Mouse (Mus musculus): ENCODE results near the gene Fmn2.

Fmn2 gene

GRCm38 (mm10) chr1:174501661-174502030 lies at the start of gene Fmn2:
Fmn2 (plus strand) TSS chr1:174501825.
- DNase-seq = peak; percentile 35

GRCm38 (mm10) chr1:174455100-174455499 lies 46.5 kb upstream of the Fmn2 start:
- DNase-seq = no peak

GRCm38 (mm10) chr1:174465385-174465784 lies 36.2 kb upstream of the Fmn2 start:
- DNase-seq = no peak

GRCm38 (mm10) chr1:174466240-174466639 lies 35.4 kb upstream of the Fmn2 start:
- no peak for DNase-seq

GRCm38 (mm10) chr1:174469736-174470135 lies 31.9 kb upstream of the Fmn2 start:
- DNase-seq = peak; percentile 3

GRCm38 (mm10) chr1:174482567-174482966 lies 19.1 kb upstream of the Fmn2 start:
- no peak for DNase-seq

GRCm38 (mm10) chr1:174500064-174500463 lies 1.6 kb upstream of the Fmn2 start:
- no peak for DNase-seq

GRCm38 (mm10) chr1:174501011-174501410 lies 614 bp upstream of the Fmn2 start:
- DNase-seq = no peak

- DNase-seq = peak; percentile 3
Measured at GRCm38 (mm10) chr1:174502031-174502845, 613 bp downstream of the Fmn2 start.

- DNase-seq = peak; percentile 2
Measured at GRCm38 (mm10) chr1:174502846-174503745, 1.5 kb downstream of the Fmn2 start.

- no peak for DNase-seq
Measured at GRCm38 (mm10) chr1:174508571-174509110, 7.0 kb downstream of the Fmn2 start.

- DNase-seq = no peak
Measured at GRCm38 (mm10) chr1:174513419-174513818, 11.8 kb downstream of the Fmn2 start.

GRCm38 (mm10) chr1:174521976-174522770 lies 20.5 kb downstream of the Fmn2 start:
- no peak for DNase-seq

- DNase-seq = no peak
Measured at GRCm38 (mm10) chr1:174522809-174523511, 21.3 kb downstream of the Fmn2 start.

- no peak for DNase-seq
Measured at GRCm38 (mm10) chr1:174523512-174523828, 21.8 kb downstream of the Fmn2 start.

- no peak for DNase-seq
Measured at GRCm38 (mm10) chr1:174536742-174537453, 35.3 kb downstream of the Fmn2 start.

- DNase-seq = no peak
Measured at GRCm38 (mm10) chr1:174537491-174537890, 35.9 kb downstream of the Fmn2 start.

- DNase-seq = no peak
Measured at GRCm38 (mm10) chr1:174548291-174548690, 46.7 kb downstream of the Fmn2 start.

GRCm38 (mm10) chr1:174553272-174554007 lies 51.8 kb downstream of the Fmn2 start:
- peak; percentile 27 for DNase-seq

GRCm38 (mm10) chr1:174555412-174555811 lies 53.8 kb downstream of the Fmn2 start:
- DNase-seq = no peak

GRCm38 (mm10) chr1:174557211-174557610 lies 55.6 kb downstream of the Fmn2 start:
- no peak for DNase-seq

Data from thymus, postnatal 25 days (tissue).